Mouse (Mus musculus): ENCODE results near the gene Nck2. TPM values are rescaled to one million over a fixed set of nuclear protein-coding genes. Genes with fewer than 3 reads are reported as not detected.

Gene Nck2
- polyA plus RNA-seq, 1 experiment: 23.1 TPM

GRCm38 (mm10) chr1:43454741-43455140, 10.4 kb downstream of the Nck2 start:
- H3K4me1 ChIP-seq (ENCODE audit: control insufficient read depth, insufficient read depth, low read length): peaks cover 4% of the 10 kb centered on the region
- 77% methylated on average over 8 of the region's 8 CpGs for WGBS
- no peak for DNase-seq
- no peak for TF ChIP-seq POLR2A (IDR thresholded peaks at IDR 0.05; ENCODE audit: borderline replicate concordance, insufficient read depth, low read length)
- no peak for TF ChIP-seq CTCF (IDR thresholded peaks at IDR 0.05; ENCODE audit: borderline replicate concordance, insufficient read depth, low read depth, low read length)
- no peaks in the 10 kb centered on the region for H3K27me3 ChIP-seq (ENCODE audit: control insufficient read depth, insufficient read depth, low read length)
- H3K27ac ChIP-seq (ENCODE audit: insufficient read depth, low read length): no peak overlapping the region
- no peak overlapping the region for H3K4me3 ChIP-seq (replicated peaks; ENCODE audit: insufficient read depth, low read depth, low read length)

- TF ChIP-seq CTCF (IDR thresholded peaks at IDR 0.05; ENCODE audit: borderline replicate concordance, insufficient read depth, low read depth, low read length) (no peak), POLR2A (IDR thresholded peaks at IDR 0.05; ENCODE audit: borderline replicate concordance, insufficient read depth, low read length) (no peak)
- no peak for DNase-seq
- H3K27ac ChIP-seq (ENCODE audit: insufficient read depth, low read length): no peak overlapping the region
- H3K4me1 ChIP-seq (ENCODE audit: control insufficient read depth, insufficient read depth, low read length): peaks cover 4% of the 10 kb centered on the region
- no peak overlapping the region for H3K4me3 ChIP-seq (replicated peaks; ENCODE audit: insufficient read depth, low read depth, low read length)
- WGBS: 86% methylated on average over 1 of the region's 1 CpGs
- H3K27me3 ChIP-seq (ENCODE audit: control insufficient read depth, insufficient read depth, low read length): no peaks in the 10 kb centered on the region
These were observed 10.8 kb downstream of the Nck2 start for GRCm38 (mm10) chr1:43455196-43455595.

- Histone ChIP-seq H3K4me1 (ENCODE audit: control insufficient read depth, insufficient read depth, low read length) (peaks cover 4% of the 10 kb centered on the region), H3K27ac (ENCODE audit: insufficient read depth, low read length) (no peak overlapping the region), H3K4me3 (replicated peaks; ENCODE audit: insufficient read depth, low read depth, low read length) (no peak overlapping the region), H3K27me3 (ENCODE audit: control insufficient read depth, insufficient read depth, low read length) (no peaks in the 10 kb centered on the region)
- WGBS: 85% methylated on average over 7 of the region's 7 CpGs
- no peak for DNase-seq
- TF ChIP-seq CTCF (IDR thresholded peaks at IDR 0.05; ENCODE audit: borderline replicate concordance, insufficient read depth, low read depth, low read length): no peak
- no peak for TF ChIP-seq POLR2A (IDR thresholded peaks at IDR 0.05; ENCODE audit: borderline replicate concordance, insufficient read depth, low read length)
These were observed 12.8 kb downstream of the Nck2 start for GRCm38 (mm10) chr1:43457012-43457766.

GRCm38 (mm10) chr1:43460468-43460867, 16.1 kb downstream of the Nck2 start:
- no peak overlapping the region for H3K4me3 ChIP-seq (replicated peaks; ENCODE audit: insufficient read depth, low read depth, low read length)
- no peak for DNase-seq
- WGBS: 92% methylated on average over 5 of the region's 5 CpGs
- TF ChIP-seq CTCF (IDR thresholded peaks at IDR 0.05; ENCODE audit: borderline replicate concordance, insufficient read depth, low read depth, low read length) (no peak), POLR2A (IDR thresholded peaks at IDR 0.05; ENCODE audit: borderline replicate concordance, insufficient read depth, low read length) (no peak)
- H3K27ac ChIP-seq (ENCODE audit: insufficient read depth, low read length): no peak overlapping the region
- peaks cover 6% of the 10 kb centered on the region for H3K4me1 ChIP-seq (ENCODE audit: control insufficient read depth, insufficient read depth, low read length)
- H3K27me3 ChIP-seq (ENCODE audit: control insufficient read depth, insufficient read depth, low read length): no peaks in the 10 kb centered on the region

GRCm38 (mm10) chr1:43462666-43463065, 18.3 kb downstream of the Nck2 start:
- H3K4me1 ChIP-seq (ENCODE audit: control insufficient read depth, insufficient read depth, low read length): peaks cover 18% of the 10 kb centered on the region
- WGBS: 19% methylated on average over 4 of the region's 4 CpGs
- no peak overlapping the region for H3K27ac ChIP-seq (ENCODE audit: insufficient read depth, low read length)
- no peak overlapping the region for H3K4me3 ChIP-seq (replicated peaks; ENCODE audit: insufficient read depth, low read depth, low read length)
- DNase-seq: peak in 1 of 2 experiments; percentile 45
- no peaks in the 10 kb centered on the region for H3K27me3 ChIP-seq (ENCODE audit: control insufficient read depth, insufficient read depth, low read length)
- TF ChIP-seq POLR2A (IDR thresholded peaks at IDR 0.05; ENCODE audit: borderline replicate concordance, insufficient read depth, low read length) (no peak), CTCF (IDR thresholded peaks at IDR 0.05; ENCODE audit: borderline replicate concordance, insufficient read depth, low read depth, low read length) (no peak)

- peak in 1 of 2 experiments; percentile 37 for DNase-seq
- Histone ChIP-seq H3K27ac (ENCODE audit: insufficient read depth, low read length) (no peak overlapping the region), H3K4me1 (ENCODE audit: control insufficient read depth, insufficient read depth, low read length) (peaks cover 26% of the 10 kb centered on the region), H3K4me3 (replicated peaks; ENCODE audit: insufficient read depth, low read depth, low read length) (no peak overlapping the region), H3K27me3 (ENCODE audit: control insufficient read depth, insufficient read depth, low read length) (no peaks in the 10 kb centered on the region)
- 63% methylated on average over 11 of the region's 11 CpGs for WGBS
- TF ChIP-seq POLR2A (IDR thresholded peaks at IDR 0.05; ENCODE audit: borderline replicate concordance, insufficient read depth, low read length) (no peak), CTCF (IDR thresholded peaks at IDR 0.05; ENCODE audit: borderline replicate concordance, insufficient read depth, low read depth, low read length) (no peak)
These were observed 19.7 kb downstream of the Nck2 start for GRCm38 (mm10) chr1:43463941-43464682.

- Histone ChIP-seq H3K4me1 (ENCODE audit: control insufficient read depth, insufficient read depth, low read length) (peaks cover 28% of the 10 kb centered on the region), H3K4me3 (replicated peaks; ENCODE audit: insufficient read depth, low read depth, low read length) (no peak overlapping the region)
- TF ChIP-seq CTCF (IDR thresholded peaks at IDR 0.05; ENCODE audit: borderline replicate concordance, insufficient read depth, low read depth, low read length) (no peak), POLR2A (IDR thresholded peaks at IDR 0.05; ENCODE audit: borderline replicate concordance, insufficient read depth, low read length) (no peak)
These were observed 20.6 kb downstream of the Nck2 start for GRCm38 (mm10) chr1:43464976-43465375.

More at GRCm38 (mm10) chr1:43464976-43465375, 20.6 kb downstream of the Nck2 start:
- no peak for DNase-seq
- Histone ChIP-seq H3K27ac (ENCODE audit: insufficient read depth, low read length) (no peak overlapping the region), H3K27me3 (ENCODE audit: control insufficient read depth, insufficient read depth, low read length) (no peaks in the 10 kb centered on the region)
